Mouse (Mus musculus) brain, embryonic 14.5 days (tissue): Measurements from ENCODE around the gene Gm48551.

Experiments
- CTCF ChIP-seq: fragments of 200-500 bp; IDR thresholded peaks from 2 replicates; pipeline ENCODE4 v1.5.1; 2012; ENCODE audit warnings: inconsistent platforms, mild to moderate bottlenecking, moderate library complexity, borderline replicate concordance; ENCODE audit not compliant: insufficient read depth, insufficient read length; ENCODE audit errors: extremely low read depth
- POLR2A ChIP-seq: fragments of 200-500 bp; IDR thresholded peaks from 2 replicates; pipeline ENCODE4 v1.6.1; 2012; ENCODE audit warnings: mild to moderate bottlenecking, inconsistent platforms, borderline replicate concordance; ENCODE audit not compliant: poor library complexity, insufficient read depth, insufficient read length, severe bottlenecking; ENCODE audit errors: extremely low read depth

DNA sequence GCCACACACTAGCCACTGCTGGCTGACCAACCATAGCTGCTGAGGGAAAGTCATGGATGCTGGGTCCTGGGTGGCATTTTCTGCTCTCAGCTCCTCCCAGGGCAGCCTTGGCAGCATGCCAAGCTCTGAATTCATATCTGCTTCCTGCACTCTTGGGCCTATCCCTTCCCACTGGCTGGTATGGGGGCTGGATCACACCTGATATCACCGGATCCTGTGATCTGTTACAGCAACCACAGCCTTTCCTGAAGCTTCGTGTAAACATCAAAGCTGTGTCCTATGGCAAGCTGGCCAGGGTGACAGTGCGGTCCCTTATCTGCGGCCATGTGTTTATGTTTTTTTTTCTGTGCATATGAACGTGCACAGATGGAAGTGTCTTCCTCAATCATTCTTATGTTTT, 2.2 kb upstream of the Gm48551 start:
- no peak for TF ChIP-seq CTCF
- no peak for TF ChIP-seq POLR2A
